Mouse (Mus musculus) T-cell, adult 66 days (primary cell): ENCODE results near the gene Scrn1. TPM values are rescaled to one million over a fixed set of nuclear protein-coding genes. Genes with fewer than 3 reads are reported as not detected.

Experiments
- total RNA-seq, 2 experiments: library from RNA; stranded (reverse); gene quantifications; 3 replicates in 1 of 2; 4 replicates in 1 of 2; pipeline ENCODE4 v1.2.4; 2023

Gene Scrn1
- total RNA-seq = under 1 TPM in 1 of 2 experiments, not detected in 1; 0.12 TPM

DNA sequence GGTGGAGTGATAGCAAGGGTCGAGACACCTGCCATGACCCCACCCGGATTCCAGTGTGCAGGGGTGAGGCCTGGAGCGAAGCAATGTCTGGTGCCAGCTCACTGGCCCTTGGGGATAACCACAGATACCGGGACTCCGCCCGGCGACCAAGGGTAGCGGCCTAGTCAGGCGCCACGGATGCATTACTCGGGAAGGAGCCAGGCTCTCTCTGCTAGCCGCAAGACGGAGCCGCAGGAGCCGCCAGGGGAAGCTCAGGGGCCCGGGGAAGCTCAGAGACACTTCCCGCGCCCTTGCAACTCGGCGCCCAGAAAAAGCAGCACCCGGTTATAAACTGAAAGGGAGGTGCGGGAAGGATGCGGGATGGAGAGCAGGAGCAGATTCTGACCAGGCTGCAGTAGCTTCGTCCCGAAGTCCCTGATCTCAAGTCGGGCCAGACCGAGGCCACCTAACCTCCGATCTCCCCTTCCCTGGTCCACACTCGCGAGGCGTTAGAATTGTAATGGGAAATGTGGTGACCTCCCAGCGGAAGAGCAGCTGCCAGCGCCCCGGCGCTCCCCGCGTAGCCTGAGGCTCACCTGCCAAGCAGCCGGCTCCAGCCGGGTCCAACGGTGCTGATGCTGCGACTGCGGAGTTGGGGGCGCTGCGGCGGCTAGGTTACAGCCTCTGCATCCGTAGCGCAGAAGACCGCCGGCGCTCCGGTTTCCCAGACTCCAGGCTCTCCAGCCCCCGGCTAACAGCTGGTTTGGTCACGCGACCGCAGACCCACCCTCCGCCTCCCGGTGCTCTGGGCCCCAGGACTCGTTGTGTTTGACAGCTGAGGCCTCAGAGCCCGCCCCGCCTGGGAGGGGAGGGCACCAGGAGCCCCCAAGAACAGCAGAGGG, at the start of gene Scrn1:
TSS of gene Scrn1 (minus strand) at position 825 of the 881 bp plus-strand sequence.

GRCm38 (mm10) chr6:54597208-54597607, 30.9 kb upstream of the Scrn1 start, which contains the start of gene Fkbp14:
Gene Fkbp14, minus strand, starts transcription at chr6:54597308.

GRCm38 (mm10) chr6:54594469-54595329, 28.4 kb upstream of the Scrn1 start, which contains the start of gene Plekha8:
Gene Plekha8, plus strand, starts transcription at chr6:54595111.

Other genes starting within 250 kb of the Scrn1 start
- 1 to 10 TPM in 1 of 2 experiments, under 1 TPM in 1; 0.59 to 1.1 TPM for gene Prr15, start 240.7 kb downstream of the Scrn1 start, total RNA-seq
- gene Wipf3, start 136.9 kb downstream of the Scrn1 start, total RNA-seq = under 1 TPM; 0.44 TPM
- 10 to 100 TPM; 10.7 to 12.9 TPM for gene Plekha8, start 28.6 kb upstream of the Scrn1 start, total RNA-seq
- 1 to 10 TPM in 1 of 2 experiments, under 1 TPM in 1; 0.74 to 2.1 TPM for gene Fkbp14, start 30.8 kb upstream of the Scrn1 start, total RNA-seq
- 10 to 100 TPM; 30.0 to 38.8 TPM for gene Mturn, start 115.1 kb upstream of the Scrn1 start, total RNA-seq